Mouse (Mus musculus): ENCODE measurements around the gene Adtrp. TPM values are rescaled to one million over a fixed set of nuclear protein-coding genes. Genes with fewer than 3 reads are reported as not detected.
A peak's percentile ranks its signal among the peaks of the same experiment; 100 is the strongest.

Adtrp gene
- polyA plus RNA-seq, 1 experiment = 76.9 TPM

DNA sequence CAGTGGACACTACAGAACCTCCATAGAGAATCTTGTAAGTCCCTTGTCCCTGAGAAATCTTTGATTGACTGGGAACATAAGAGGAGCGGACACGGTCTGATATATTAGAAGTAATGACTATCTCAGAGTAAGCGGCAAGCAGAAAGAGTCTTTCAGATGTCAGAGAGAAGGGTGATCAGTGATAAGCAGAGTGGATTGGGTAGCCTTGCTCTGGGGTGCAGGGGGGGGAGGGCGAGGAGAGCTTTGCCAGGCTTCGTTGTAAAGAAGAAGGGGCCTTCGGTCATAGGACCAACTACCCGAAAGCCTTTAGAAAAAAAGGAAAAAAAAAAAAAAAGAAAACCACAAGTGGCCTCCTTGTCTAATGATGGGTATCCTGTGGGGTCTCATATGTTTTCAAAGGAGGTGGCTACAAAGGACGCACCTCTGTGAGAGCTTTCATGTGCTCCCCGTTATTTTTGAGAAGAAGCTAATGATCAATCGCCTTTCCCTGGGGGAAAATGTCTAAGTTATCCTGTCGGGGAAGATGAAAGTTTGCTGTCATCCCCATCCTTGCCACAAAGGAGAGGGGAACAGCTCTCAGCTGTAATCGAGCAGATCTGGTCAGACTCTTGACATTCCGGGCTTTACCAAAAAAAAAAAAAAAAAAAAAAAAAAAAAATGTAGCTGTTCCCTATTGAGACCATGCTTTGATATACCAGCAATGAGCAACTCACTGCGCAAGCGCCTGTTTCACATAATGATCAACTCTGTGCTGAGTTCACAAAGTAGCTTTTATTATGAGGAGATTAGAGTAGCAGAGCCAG, 13.3 kb upstream of the Adtrp start:
- H3K27me3 ChIP-seq (ENCODE audit: control insufficient read depth, insufficient read depth, low read length) = no peaks in the 10 kb centered on the region
- 93% methylated on average over 15 of the region's 15 CpGs for WGBS
- TF ChIP-seq CTCF (IDR thresholded peaks at IDR 0.05; ENCODE audit: extremely low read depth, insufficient read length, insufficient replicate concordance, low read depth, low read length) = no peak
- no peaks in the 10 kb centered on the region for H3K36me3 ChIP-seq (ENCODE audit: control insufficient read depth, insufficient read depth, low read length)
- H3K4me1 ChIP-seq (ENCODE audit: control insufficient read depth, insufficient read depth, insufficient read length, low read length) = no peaks in the 10 kb centered on the region
- no peak overlapping the region for H3K4me3 ChIP-seq (ENCODE audit: low read depth, low read length)
- H3K27ac ChIP-seq (ENCODE audit: insufficient read depth, low read depth, low read length) = no peak overlapping the region

DNA sequence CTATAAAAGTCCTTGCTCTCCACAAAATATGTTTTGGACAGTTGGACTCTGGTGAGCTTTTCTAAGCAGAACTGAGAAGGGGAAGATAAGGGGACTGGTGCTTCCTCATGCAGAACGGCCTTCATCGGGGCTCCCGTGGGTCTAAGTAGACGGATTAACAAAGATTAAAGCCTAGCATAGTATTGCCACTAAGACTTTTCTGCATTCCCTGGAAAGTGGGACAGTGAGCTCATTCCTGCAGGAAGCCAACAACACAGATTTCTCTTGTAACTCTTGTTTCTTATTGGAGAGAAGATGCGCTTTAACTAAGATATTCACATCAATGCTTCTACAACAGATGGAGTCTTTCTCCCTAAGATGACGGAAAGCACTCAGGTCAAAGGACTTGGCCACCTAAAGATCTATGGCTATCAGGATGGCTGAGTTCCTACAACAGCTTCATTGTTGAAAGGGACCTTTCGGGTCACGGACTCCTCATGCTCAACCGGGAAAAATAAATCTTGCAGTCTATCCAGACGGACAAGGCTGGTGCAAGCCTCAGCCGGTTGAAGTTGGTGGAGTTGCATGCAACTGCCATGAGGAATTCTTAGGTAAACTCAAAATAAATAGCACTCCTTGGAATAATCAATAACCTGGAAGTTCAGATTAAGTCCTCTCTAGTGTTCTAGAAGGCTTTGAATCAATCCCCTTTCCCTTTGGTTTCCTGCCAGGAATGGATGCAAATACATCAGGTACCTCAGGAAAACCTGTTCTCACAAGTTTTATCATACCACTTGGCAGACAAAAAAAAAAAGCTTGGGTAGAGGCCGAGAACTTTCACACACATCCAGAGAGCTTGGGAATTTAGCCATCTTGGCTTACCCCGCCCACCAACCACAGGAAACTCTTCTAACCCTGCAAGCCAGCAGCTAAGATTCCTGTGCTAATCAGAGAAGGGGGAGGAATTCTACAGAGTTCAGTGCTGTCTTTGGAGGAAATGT, 8.0 kb upstream of the Adtrp start:
- H3K27me3 ChIP-seq (ENCODE audit: control insufficient read depth, insufficient read depth, low read length) = no peaks in the 10 kb centered on the region
- H3K4me3 ChIP-seq (ENCODE audit: low read depth, low read length) = no peak overlapping the region
- TF ChIP-seq POLR2A (IDR thresholded peaks at IDR 0.05; ENCODE audit: low read depth, low read length) = no peak
- TF ChIP-seq CTCF (IDR thresholded peaks at IDR 0.05; ENCODE audit: extremely low read depth, insufficient read length, insufficient replicate concordance, low read depth, low read length) = no peak
- no peak overlapping the region for H3K27ac ChIP-seq (ENCODE audit: insufficient read depth, low read depth, low read length)
- WGBS = 82% methylated on average over 13 of the region's 13 CpGs
- H3K4me1 ChIP-seq (ENCODE audit: control insufficient read depth, insufficient read depth, insufficient read length, low read length) = no peaks in the 10 kb centered on the region
- no peaks in the 10 kb centered on the region for H3K36me3 ChIP-seq (ENCODE audit: control insufficient read depth, insufficient read depth, low read length)

DNA sequence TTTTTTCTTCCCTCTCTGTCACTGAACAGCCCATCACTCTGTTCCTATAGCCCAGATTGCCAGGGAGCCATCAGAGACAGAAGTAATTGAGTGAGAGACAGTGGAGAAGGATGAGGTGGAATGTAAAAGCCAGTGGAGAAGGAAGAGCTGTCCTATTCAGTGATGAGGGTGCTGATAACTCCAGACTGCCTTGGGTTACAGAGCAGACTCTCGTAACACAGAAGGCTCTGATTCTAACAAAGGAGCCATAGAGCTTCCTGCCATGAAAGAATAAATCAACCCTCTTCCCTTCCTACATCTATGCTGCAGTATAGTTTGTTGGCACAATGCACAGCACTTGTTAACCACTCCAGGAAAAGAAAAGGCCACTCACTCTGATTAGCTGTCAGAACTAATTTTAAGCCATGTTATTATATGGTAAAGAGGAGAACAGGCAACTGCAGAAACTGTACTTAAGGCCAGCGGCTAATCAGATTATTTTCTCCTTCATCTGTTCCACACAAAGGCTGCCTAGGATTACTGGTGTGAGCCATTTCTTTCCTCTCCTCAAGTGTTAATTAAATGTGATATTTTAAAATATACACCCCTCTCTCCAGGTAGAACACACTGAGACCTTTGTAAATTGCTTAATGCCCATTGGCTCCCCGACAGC, 3.4 kb upstream of the Adtrp start:
- Histone ChIP-seq H3K27ac (ENCODE audit: insufficient read depth, low read depth, low read length) (no peak overlapping the region), H3K4me3 (ENCODE audit: low read depth, low read length) (no peak overlapping the region), H3K27me3 (ENCODE audit: control insufficient read depth, insufficient read depth, low read length) (no peaks in the 10 kb centered on the region), H3K36me3 (ENCODE audit: control insufficient read depth, insufficient read depth, low read length) (no peaks in the 10 kb centered on the region), H3K4me1 (ENCODE audit: control insufficient read depth, insufficient read depth, insufficient read length, low read length) (peaks cover 10% of the 10 kb centered on the region; the same call in 1 of the 2 replicates)
- TF ChIP-seq CTCF (IDR thresholded peaks at IDR 0.05; ENCODE audit: extremely low read depth, insufficient read length, insufficient replicate concordance, low read depth, low read length) (no peak), POLR2A (IDR thresholded peaks at IDR 0.05; ENCODE audit: low read depth, low read length) (no peak)
- 89% methylated on average over 3 of the region's 3 CpGs for WGBS

DNA sequence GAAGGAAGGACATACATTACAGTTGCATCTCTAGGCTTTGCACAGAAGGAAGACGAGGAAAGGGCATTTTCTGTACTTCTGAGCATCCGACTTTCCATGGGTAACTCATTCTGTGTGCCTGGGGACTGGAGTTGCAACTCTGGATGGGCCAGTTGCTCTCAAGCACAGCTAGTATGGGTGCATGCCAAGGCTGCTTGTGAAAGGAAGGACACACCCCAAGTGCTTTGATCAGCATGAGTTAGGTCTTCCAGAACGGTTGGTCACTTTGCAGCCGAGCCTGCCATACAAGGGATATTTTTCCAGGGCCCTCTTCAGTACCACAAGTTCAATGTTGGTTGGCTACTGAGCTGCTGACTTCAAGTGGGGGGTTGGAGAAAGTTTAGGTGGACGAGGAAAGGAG, 968 bp downstream of the Adtrp start:
- H3K4me3 ChIP-seq (ENCODE audit: low read depth, low read length) = peak overlapping the region; percentile 30
- TF ChIP-seq CTCF (IDR thresholded peaks at IDR 0.05; ENCODE audit: extremely low read depth, insufficient read length, insufficient replicate concordance, low read depth, low read length) (no peak), POLR2A (IDR thresholded peaks at IDR 0.05; ENCODE audit: low read depth, low read length) (no peak)
- no peaks in the 10 kb centered on the region for H3K27me3 ChIP-seq (ENCODE audit: control insufficient read depth, insufficient read depth, low read length)
- H3K36me3 ChIP-seq (ENCODE audit: control insufficient read depth, insufficient read depth, low read length) = no peaks in the 10 kb centered on the region
- no peak overlapping the region for H3K27ac ChIP-seq (ENCODE audit: insufficient read depth, low read depth, low read length)
- 34% methylated on average over 5 of the region's 5 CpGs for WGBS
- H3K4me1 ChIP-seq (ENCODE audit: control insufficient read depth, insufficient read depth, insufficient read length, low read length) = peaks cover 10% of the 10 kb centered on the region; the same call in 1 of the 2 replicates

DNA sequence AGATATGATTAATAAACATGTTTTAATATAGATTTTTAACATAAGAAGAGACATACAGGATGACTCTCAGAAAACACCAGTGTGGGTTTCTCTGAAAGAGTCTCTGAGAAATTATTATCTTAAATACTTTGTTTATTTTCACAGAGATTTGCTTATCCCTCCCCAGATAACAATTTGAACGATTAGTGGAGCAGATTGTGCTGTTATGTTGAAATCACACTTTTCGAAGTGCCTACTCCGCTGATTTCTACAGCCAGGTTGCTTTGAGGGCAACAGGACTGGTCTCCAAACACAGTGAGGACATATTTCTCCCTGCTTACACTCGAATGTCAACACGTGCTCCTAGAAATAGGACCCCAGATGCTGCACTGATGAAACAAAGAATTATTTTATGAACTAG, 2.5 kb downstream of the Adtrp start:
- 58% methylated on average over 5 of the region's 5 CpGs for WGBS
- no peak overlapping the region for H3K27ac ChIP-seq (ENCODE audit: insufficient read depth, low read depth, low read length)
- TF ChIP-seq CTCF (IDR thresholded peaks at IDR 0.05; ENCODE audit: extremely low read depth, insufficient read length, insufficient replicate concordance, low read depth, low read length) (no peak), POLR2A (IDR thresholded peaks at IDR 0.05; ENCODE audit: low read depth, low read length) (no peak)
- H3K4me1 ChIP-seq (ENCODE audit: control insufficient read depth, insufficient read depth, insufficient read length, low read length) = peaks cover 10% of the 10 kb centered on the region; the same call in 1 of the 2 replicates
- H3K4me3 ChIP-seq (ENCODE audit: low read depth, low read length) = no peak overlapping the region
- H3K36me3 ChIP-seq (ENCODE audit: control insufficient read depth, insufficient read depth, low read length) = no peaks in the 10 kb centered on the region
- no peaks in the 10 kb centered on the region for H3K27me3 ChIP-seq (ENCODE audit: control insufficient read depth, insufficient read depth, low read length)

DNA sequence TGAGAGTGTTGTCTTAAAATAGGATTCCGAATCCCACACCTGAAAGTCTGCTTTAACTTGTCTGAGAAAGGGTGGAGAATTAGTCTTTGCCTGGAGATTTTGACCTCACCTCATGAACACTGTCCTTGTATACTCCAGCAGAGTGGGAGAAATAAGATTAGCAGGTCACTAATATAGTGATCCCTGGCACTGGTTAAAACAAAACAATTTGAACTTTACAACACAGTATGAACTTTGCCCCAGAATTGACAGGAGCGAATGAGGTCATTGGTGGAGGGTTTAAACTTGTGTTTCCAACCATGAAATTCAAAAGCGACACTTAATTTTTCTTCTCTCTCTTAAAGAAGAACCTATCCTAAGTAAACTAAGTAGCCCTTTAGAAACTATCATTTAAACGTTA, 3.4 kb downstream of the Adtrp start:
- TF ChIP-seq POLR2A (IDR thresholded peaks at IDR 0.05; ENCODE audit: low read depth, low read length) (no peak), CTCF (IDR thresholded peaks at IDR 0.05; ENCODE audit: extremely low read depth, insufficient read length, insufficient replicate concordance, low read depth, low read length) (no peak)
- Histone ChIP-seq H3K27me3 (ENCODE audit: control insufficient read depth, insufficient read depth, low read length) (no peaks in the 10 kb centered on the region), H3K27ac (ENCODE audit: insufficient read depth, low read depth, low read length) (no peak overlapping the region), H3K4me1 (ENCODE audit: control insufficient read depth, insufficient read depth, insufficient read length, low read length) (peaks cover 8% of the 10 kb centered on the region; the same call in 1 of the 2 replicates), H3K4me3 (ENCODE audit: low read depth, low read length) (no peak overlapping the region), H3K36me3 (ENCODE audit: control insufficient read depth, insufficient read depth, low read length) (no peaks in the 10 kb centered on the region)
- WGBS = 55% methylated on average over 4 of the region's 4 CpGs

Measured in small intestine, adult 2 months (tissue).